Mouse (Mus musculus): ENCODE measurements around the gene Frs3.
A peak's percentile ranks its signal among the peaks of the same experiment; 100 is the strongest.
"Not testable (repeated sequence)": the region's sequence is repeated elsewhere in the genome, so short reads cannot be mapped to it uniquely, and the experiment has no call there.

The Frs3 gene

GRCm38 (mm10) chr17:47688608-47689575, at the start of gene Frs3:
TSS of gene Frs3 (plus strand) at chr17:47689030.
- DNase-seq (ENCODE audit: low read depth, low spot score), result peak; percentile 54

- peak; percentile 35 for DNase-seq (ENCODE audit: low read depth, low spot score)
These were observed 45.8 kb upstream of the Frs3 start for GRCm38 (mm10) chr17:47642992-47643391.

GRCm38 (mm10) chr17:47646683-47647082, 42.1 kb upstream of the Frs3 start:
- peak; percentile 78 for DNase-seq (ENCODE audit: low read depth, low spot score)

GRCm38 (mm10) chr17:47648966-47649365, 39.9 kb upstream of the Frs3 start:
- DNase-seq (ENCODE audit: low read depth, low spot score), result no peak

- no peak for DNase-seq (ENCODE audit: low read depth, low spot score)
These were observed 36.9 kb upstream of the Frs3 start for GRCm38 (mm10) chr17:47651953-47652352.

GRCm38 (mm10) chr17:47654346-47654745, 34.5 kb upstream of the Frs3 start:
- DNase-seq (ENCODE audit: low read depth, low spot score), result not testable (repeated sequence)

GRCm38 (mm10) chr17:47655697-47656096, 33.1 kb upstream of the Frs3 start:
- no peak for DNase-seq (ENCODE audit: low read depth, low spot score)

- DNase-seq (ENCODE audit: low read depth, low spot score), result no peak
These were observed 30.9 kb upstream of the Frs3 start for GRCm38 (mm10) chr17:47657901-47658300.

- no peak for DNase-seq (ENCODE audit: low read depth, low spot score)
These were observed 30.0 kb upstream of the Frs3 start for GRCm38 (mm10) chr17:47658741-47659243.

GRCm38 (mm10) chr17:47663009-47663713, 25.7 kb upstream of the Frs3 start:
- no peak for DNase-seq (ENCODE audit: low read depth, low spot score)

GRCm38 (mm10) chr17:47664474-47664873, 24.4 kb upstream of the Frs3 start:
- no peak for DNase-seq (ENCODE audit: low read depth, low spot score)

- DNase-seq (ENCODE audit: low read depth, low spot score), result no peak
These were observed 19.7 kb upstream of the Frs3 start for GRCm38 (mm10) chr17:47669166-47669565.

GRCm38 (mm10) chr17:47671988-47672310, 16.9 kb upstream of the Frs3 start:
- DNase-seq (ENCODE audit: low read depth, low spot score), result no peak

GRCm38 (mm10) chr17:47672311-47673111, 16.3 kb upstream of the Frs3 start:
- no peak for DNase-seq (ENCODE audit: low read depth, low spot score)

GRCm38 (mm10) chr17:47676581-47676980, 12.2 kb upstream of the Frs3 start:
- peak; percentile 85 for DNase-seq (ENCODE audit: low read depth, low spot score)

- no peak for DNase-seq (ENCODE audit: low read depth, low spot score)
These were observed 10.6 kb upstream of the Frs3 start for GRCm38 (mm10) chr17:47678238-47678637.

- no peak for DNase-seq (ENCODE audit: low read depth, low spot score)
These were observed 10.1 kb upstream of the Frs3 start for GRCm38 (mm10) chr17:47678702-47679101.

- DNase-seq (ENCODE audit: low read depth, low spot score), result no peak
These were observed 6.0 kb upstream of the Frs3 start for GRCm38 (mm10) chr17:47682836-47683235.

GRCm38 (mm10) chr17:47687409-47688343, 1.2 kb upstream of the Frs3 start:
- peak; percentile 98 for DNase-seq (ENCODE audit: low read depth, low spot score)

- DNase-seq (ENCODE audit: low read depth, low spot score), result no peak
These were observed 554 bp upstream of the Frs3 start, which contains the start of gene Tomm6 for GRCm38 (mm10) chr17:47688344-47688607. TSS of gene Tomm6 (minus strand) at chr17:47688386.

GRCm38 (mm10) chr17:47689894-47690293, 1.1 kb downstream of the Frs3 start:
- DNase-seq (ENCODE audit: low read depth, low spot score), result no peak

All from 3T3-L1 (cell line).